Mouse (Mus musculus): ENCODE results near the gene Gm20479.

- no peak for TF ChIP-seq CTCF (IDR thresholded peaks at IDR 0.05; ENCODE audit: extremely low read depth, insufficient read depth, insufficient read length, insufficient replicate concordance)
- no peak for TF ChIP-seq POLR2A (IDR thresholded peaks at IDR 0.05; ENCODE audit: low read depth, low read length)
Measured at GRCm38 (mm10) chr7:27337175-27337853, 19.9 kb downstream of the Gm20479 start, which contains the start of gene Ltbp4.
